Mouse (Mus musculus): ENCODE measurements around the gene Btbd6. TPM values are rescaled to one million over a fixed set of nuclear protein-coding genes. Genes with fewer than 3 reads are reported as not detected.
A peak's percentile ranks its signal among the peaks of the same experiment; 100 is the strongest.

The Btbd6 gene
- polyA plus RNA-seq, 1 experiment from 2014 or later = 23.0 TPM

GRCm38 (mm10) chr12:112990706-112991405, 14.6 kb downstream of the Btbd6 start:
- H3K4me3 ChIP-seq = no peak overlapping the region
- no peak overlapping the region for H3K4me2 ChIP-seq
- no peaks in the 10 kb centered on the region for H3K27me3 ChIP-seq (replicated peaks)
- H3K9me3 ChIP-seq (replicated peaks) = no peaks in the 10 kb centered on the region
- H3K4me1 ChIP-seq (replicated peaks) = peaks cover 16% of the 10 kb centered on the region
- 87% methylated on average over 5 of the region's 5 CpGs for whole genome bisulfite sequencing
- H3K27ac ChIP-seq (ENCODE audit: poor library complexity, severe bottlenecking) = no peak overlapping the region
- ATAC-seq (ENCODE audit: insufficient number of reproducible peaks, low FRiP score) = no peak
- H3K9ac ChIP-seq = no peak overlapping the region
- H3K36me3 ChIP-seq = peaks cover 40% of the 10 kb centered on the region

DNA sequence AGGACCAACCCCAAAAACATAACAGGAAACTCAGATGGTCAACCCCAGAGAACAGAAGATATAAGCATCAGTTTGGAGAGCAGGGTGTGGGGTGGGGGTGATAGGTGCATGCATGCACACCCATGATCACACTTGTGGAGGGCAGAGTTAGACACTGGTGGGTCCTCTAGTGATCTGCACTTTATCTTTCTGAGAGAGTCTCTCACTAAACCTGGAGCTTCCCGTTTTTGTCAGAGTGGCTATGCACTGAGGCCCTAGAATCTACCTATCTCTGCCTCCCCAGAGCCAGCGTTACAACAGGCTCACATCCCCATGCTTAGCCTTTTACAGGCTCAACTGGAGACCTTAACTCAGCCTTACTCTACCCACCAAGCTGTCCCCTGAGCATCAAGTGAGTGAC, 15.2 kb downstream of the Btbd6 start:
- Histone ChIP-seq H3K9me3 (replicated peaks) (no peaks in the 10 kb centered on the region), H3K4me3 (no peak overlapping the region), H3K36me3 (peaks cover 36% of the 10 kb centered on the region), H3K27ac (ENCODE audit: poor library complexity, severe bottlenecking) (no peak overlapping the region), H3K27me3 (replicated peaks) (no peaks in the 10 kb centered on the region), H3K4me1 (replicated peaks) (peaks cover 16% of the 10 kb centered on the region), H3K4me2 (no peak overlapping the region), H3K9ac (no peak overlapping the region)
- 74% methylated on average over 2 of the region's 2 CpGs for WGBS
- no peak for ATAC-seq (ENCODE audit: insufficient number of reproducible peaks, low FRiP score)

GRCm38 (mm10) chr12:112994153-112994552, 17.9 kb downstream of the Btbd6 start:
- WGBS = 77% methylated on average over 4 of the region's 4 CpGs

GRCm38 (mm10) chr12:112999569-113000293, 23.4 kb downstream of the Btbd6 start:
- Histone ChIP-seq H3K9me3 (replicated peaks) (no peaks in the 10 kb centered on the region), H3K9ac (peak overlapping the region; percentile 91), H3K4me2 (peak overlapping the region; percentile 96), H3K27ac (ENCODE audit: poor library complexity, severe bottlenecking) (peak overlapping the region; percentile 91), H3K36me3 (0 out of 2 replicates have a peak, but pooled peaks cover 5% of the 10 kb centered on the region), H3K4me1 (replicated peaks) (peaks cover 22% of the 10 kb centered on the region), H3K4me3 (peak overlapping the region; percentile 89), H3K27me3 (replicated peaks) (no peaks in the 10 kb centered on the region)
- ATAC-seq (ENCODE audit: insufficient number of reproducible peaks, low FRiP score) = no peak; the same call in none of the 2 replicates
- WGBS = 1% methylated on average over 56 of the region's 56 CpGs

More at GRCm38 (mm10) chr12:112994153-112994552, 17.9 kb downstream of the Btbd6 start:
- Histone ChIP-seq H3K4me1 (replicated peaks) (peaks cover 20% of the 10 kb centered on the region), H3K9me3 (replicated peaks) (no peaks in the 10 kb centered on the region), H3K4me3 (no peak overlapping the region), H3K4me2 (no peak overlapping the region), H3K27ac (ENCODE audit: poor library complexity, severe bottlenecking) (no peak overlapping the region), H3K36me3 (peaks cover 21% of the 10 kb centered on the region), H3K27me3 (replicated peaks) (no peaks in the 10 kb centered on the region), H3K9ac (no peak overlapping the region)
- ATAC-seq (ENCODE audit: insufficient number of reproducible peaks, low FRiP score) = no peak

GRCm38 (mm10) chr12:113000294-113001132, 24.2 kb downstream of the Btbd6 start, which contains the start of gene Brf1:
Gene Brf1, minus strand, starts transcription at chr12:113000704.
- WGBS = under 1% methylated on average over 96 of the region's 96 CpGs
- Histone ChIP-seq H3K4me1 (replicated peaks) (peaks cover 18% of the 10 kb centered on the region), H3K27ac (ENCODE audit: poor library complexity, severe bottlenecking) (peak within 1 kb of the TSS; percentile 91), H3K9ac (peak within 1 kb of the TSS; percentile 91), H3K4me2 (peak within 1 kb of the TSS; percentile 96), H3K36me3 (0 out of 2 replicates have a peak, but pooled peaks cover 5% of the 10 kb centered on the region), H3K9me3 (replicated peaks) (no peaks in the 10 kb centered on the region), H3K4me3 (peak within 1 kb of the TSS; percentile 89), H3K27me3 (replicated peaks) (no peaks in the 10 kb centered on the region)
- ATAC-seq (ENCODE audit: insufficient number of reproducible peaks, low FRiP score) = peak; percentile 99

DNA sequence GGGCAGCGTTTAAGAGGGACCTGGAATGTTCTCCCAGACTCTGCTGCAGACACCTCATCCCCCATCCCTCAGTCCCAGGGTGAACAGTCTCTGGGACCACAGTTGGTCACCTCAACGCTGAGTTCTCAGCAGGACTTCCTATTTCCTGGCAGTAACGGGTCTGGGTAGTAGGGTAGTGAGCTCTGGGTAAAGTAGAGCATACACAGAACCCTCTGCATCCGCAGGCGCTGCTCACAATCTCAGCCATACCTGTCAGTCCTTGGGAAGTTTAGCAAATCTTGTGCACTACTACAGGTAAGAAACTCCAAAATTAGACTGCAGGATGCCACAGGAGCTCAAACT, 24.8 kb downstream of the Btbd6 start:
- WGBS = 7% methylated on average over 5 of the region's 5 CpGs
- Histone ChIP-seq H3K36me3 (no peaks in the 10 kb centered on the region), H3K27me3 (replicated peaks) (no peaks in the 10 kb centered on the region), H3K4me1 (replicated peaks) (peaks cover 18% of the 10 kb centered on the region), H3K4me3 (peak overlapping the region; percentile 89), H3K4me2 (peak overlapping the region; percentile 96), H3K9ac (peak overlapping the region; percentile 81), H3K27ac (ENCODE audit: poor library complexity, severe bottlenecking) (peak overlapping the region; percentile 91), H3K9me3 (replicated peaks) (no peaks in the 10 kb centered on the region)
- peak; percentile 29 for ATAC-seq (ENCODE audit: insufficient number of reproducible peaks, low FRiP score)

- H3K9me3 ChIP-seq (replicated peaks) = no peaks in the 10 kb centered on the region
- no peak for ATAC-seq (ENCODE audit: insufficient number of reproducible peaks, low FRiP score)
- no peak overlapping the region for H3K27ac ChIP-seq (ENCODE audit: poor library complexity, severe bottlenecking)
- no peak overlapping the region for H3K9ac ChIP-seq
- no peaks in the 10 kb centered on the region for H3K27me3 ChIP-seq (replicated peaks)
- H3K36me3 ChIP-seq = no peaks in the 10 kb centered on the region
- no peak overlapping the region for H3K4me2 ChIP-seq
- peaks cover 18% of the 10 kb centered on the region for H3K4me1 ChIP-seq (replicated peaks)
- no peak overlapping the region for H3K4me3 ChIP-seq
- 37% methylated on average over 2 of the region's 2 CpGs for WGBS
These were observed 26.4 kb downstream of the Btbd6 start for GRCm38 (mm10) chr12:113002667-113003066.

GRCm38 (mm10) chr12:113004011-113004410, 27.7 kb downstream of the Btbd6 start:
- Histone ChIP-seq H3K9me3 (replicated peaks) (no peaks in the 10 kb centered on the region), H3K4me3 (no peak overlapping the region), H3K4me2 (no peak overlapping the region), H3K9ac (no peak overlapping the region), H3K27me3 (replicated peaks) (no peaks in the 10 kb centered on the region), H3K4me1 (replicated peaks) (peaks cover 10% of the 10 kb centered on the region), H3K36me3 (no peaks in the 10 kb centered on the region), H3K27ac (ENCODE audit: poor library complexity, severe bottlenecking) (no peak overlapping the region)
- no peak for ATAC-seq (ENCODE audit: insufficient number of reproducible peaks, low FRiP score)
- WGBS = 78% methylated on average over 8 of the region's 8 CpGs

GRCm38 (mm10) chr12:113004993-113005392, 28.7 kb downstream of the Btbd6 start:
- no peaks in the 10 kb centered on the region for H3K9me3 ChIP-seq (replicated peaks)

DNA sequence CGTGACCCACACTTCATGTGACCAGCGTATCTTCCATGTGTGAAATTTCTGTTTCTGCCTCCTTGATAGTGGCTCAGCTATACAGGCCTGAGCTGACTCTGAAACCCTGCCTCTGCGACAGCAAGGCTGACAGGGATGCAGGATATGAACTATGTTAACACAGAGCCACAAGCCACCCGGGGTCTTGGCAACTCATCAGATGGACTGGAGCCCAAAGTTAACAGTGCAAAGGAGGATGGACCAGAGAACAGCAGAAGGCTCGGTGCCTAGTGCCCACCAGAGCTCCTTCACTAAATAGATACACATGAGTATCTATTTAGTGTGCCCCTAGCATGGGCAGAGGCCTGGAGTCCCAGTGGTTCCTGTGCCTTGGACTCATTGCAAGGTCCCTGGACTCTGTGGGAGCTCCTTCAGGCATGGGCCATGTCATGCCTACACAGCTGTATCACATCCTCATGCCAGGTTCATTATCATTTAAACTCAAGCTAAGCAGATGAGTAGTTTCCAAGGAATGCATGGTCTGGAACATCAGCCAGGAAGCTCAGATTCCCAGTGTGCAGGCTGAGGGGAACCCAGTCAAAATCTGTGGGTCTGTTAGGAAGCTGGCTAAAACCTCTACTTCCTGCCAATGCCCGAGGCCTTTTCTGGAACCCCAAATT, 35.5 kb downstream of the Btbd6 start:
- no peak for ATAC-seq (ENCODE audit: insufficient number of reproducible peaks, low FRiP score)
- Histone ChIP-seq H3K4me1 (replicated peaks) (peaks cover 27% of the 10 kb centered on the region), H3K4me3 (no peak overlapping the region), H3K27ac (ENCODE audit: poor library complexity, severe bottlenecking) (peak overlapping the region; percentile 17; the same call in 1 of the 2 replicates), H3K9me3 (replicated peaks) (no peaks in the 10 kb centered on the region), H3K36me3 (no peaks in the 10 kb centered on the region), H3K9ac (no peak overlapping the region), H3K4me2 (no peak overlapping the region), H3K27me3 (replicated peaks) (no peaks in the 10 kb centered on the region)
- WGBS = 72% methylated on average over 6 of the region's 6 CpGs

More at GRCm38 (mm10) chr12:113004993-113005392, 28.7 kb downstream of the Btbd6 start:
- WGBS = 23% methylated on average over 4 of the region's 4 CpGs
- H3K9ac ChIP-seq = no peak overlapping the region
- H3K4me3 ChIP-seq = no peak overlapping the region
- no peaks in the 10 kb centered on the region for H3K36me3 ChIP-seq
- no peak overlapping the region for H3K4me2 ChIP-seq
- H3K27ac ChIP-seq (ENCODE audit: poor library complexity, severe bottlenecking) = no peak overlapping the region
- H3K27me3 ChIP-seq (replicated peaks) = no peaks in the 10 kb centered on the region
- peaks cover 7% of the 10 kb centered on the region for H3K4me1 ChIP-seq (replicated peaks)
- ATAC-seq (ENCODE audit: insufficient number of reproducible peaks, low FRiP score) = no peak
